Mouse (Mus musculus) CD4-positive, CD25-positive, alpha-beta regulatory T cell, adult 4 months (primary cell): ENCODE data around the gene Riox2. TPM values are rescaled to one million over a fixed set of nuclear protein-coding genes. Genes with fewer than 3 reads are reported as not detected.

Source experiments
- ATAC-seq: one replicate; pipeline ENCODE4 v1.8.0; 2017
- polyA plus RNA-seq, 2 experiments: library from polyadenylated mRNA; unstranded; fragments of 100-300 nt; shearing (Covaris generic); gene quantifications; one replicate each; pipeline ENCODE4 v1.2.1; 2017

The Riox2 gene
- polyA plus RNA-seq, 2 experiments from 2014 or later, result 85.6 to 101 TPM

DNA sequence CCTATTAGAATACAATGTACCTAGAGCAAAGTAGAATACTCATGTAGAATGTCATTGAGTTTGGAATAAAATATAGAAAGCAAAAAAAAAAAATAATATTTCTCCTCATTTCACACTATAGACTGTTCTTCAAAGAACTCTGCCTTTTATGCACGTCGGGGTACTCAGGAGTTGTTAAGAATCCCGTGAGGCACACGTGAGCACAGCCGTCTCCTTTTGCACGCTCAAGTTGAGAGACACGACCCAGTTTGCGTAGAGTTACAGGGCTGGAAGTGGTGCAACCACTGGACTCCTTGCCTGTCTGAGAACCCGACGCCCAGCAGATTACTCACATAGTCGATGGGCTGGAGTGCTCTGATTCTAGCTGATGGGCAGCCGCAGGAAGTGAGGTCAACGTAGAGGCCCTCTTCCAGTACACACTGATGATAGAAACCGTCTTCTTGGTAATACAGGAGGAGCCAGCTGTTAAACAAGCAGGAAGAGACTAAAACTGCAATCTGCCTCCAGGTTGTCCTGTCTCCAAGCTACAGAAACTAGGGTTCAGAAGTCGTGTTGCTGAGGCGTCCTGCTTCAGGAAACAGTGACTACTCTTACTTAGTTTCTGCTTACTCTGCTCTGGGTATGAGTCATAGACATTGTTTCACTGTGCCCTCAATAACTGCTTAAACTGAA is 50.3 kb downstream of the Riox2 start:
- peak; percentile 60 for ATAC-seq

DNA sequence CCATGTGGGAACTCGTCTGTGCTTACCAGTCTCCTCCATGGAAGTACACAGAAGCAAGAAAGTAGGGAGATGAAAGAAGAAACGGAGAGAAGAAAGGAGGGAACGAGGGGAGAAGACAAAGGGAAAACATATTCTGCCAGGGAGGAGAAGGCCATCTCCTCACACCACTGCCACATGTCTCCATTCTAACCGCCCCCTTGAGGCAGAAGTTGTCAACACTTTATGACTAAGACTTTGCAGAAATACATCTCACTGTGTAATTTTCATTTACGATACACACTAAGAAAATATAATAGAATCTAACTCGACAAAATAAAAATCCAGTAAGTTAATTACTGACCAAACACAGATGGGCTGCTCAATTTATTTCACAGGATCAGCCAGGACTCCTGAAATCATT is 55.4 kb downstream of the Riox2 start:
- no peak for ATAC-seq

GRCm38 (mm10) chr16:59529570-59529969 is 58.0 kb downstream of the Riox2 start:
- no peak for ATAC-seq

DNA sequence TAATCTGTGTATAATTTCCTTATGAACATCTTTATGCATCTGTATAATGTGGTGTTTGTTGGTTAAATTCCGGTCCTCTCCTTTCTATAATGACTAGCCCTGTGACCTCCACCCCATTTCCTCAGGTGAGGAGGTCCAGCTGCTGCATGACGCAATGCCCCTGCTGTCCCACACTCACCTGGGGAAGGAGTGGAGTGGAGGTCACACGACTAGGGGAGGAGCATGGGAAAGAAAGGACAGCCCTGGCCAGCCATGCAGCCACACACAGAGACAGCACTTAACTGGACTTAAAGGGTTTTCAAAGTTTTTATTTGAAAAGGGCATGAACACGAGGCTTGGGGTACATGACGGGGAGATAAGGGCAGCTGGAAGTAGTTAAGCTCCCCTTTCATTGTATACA is 59.7 kb downstream of the Riox2 start:
- no peak for ATAC-seq

GRCm38 (mm10) chr16:59532561-59532960 is 61.0 kb downstream of the Riox2 start:
- no peak for ATAC-seq

DNA sequence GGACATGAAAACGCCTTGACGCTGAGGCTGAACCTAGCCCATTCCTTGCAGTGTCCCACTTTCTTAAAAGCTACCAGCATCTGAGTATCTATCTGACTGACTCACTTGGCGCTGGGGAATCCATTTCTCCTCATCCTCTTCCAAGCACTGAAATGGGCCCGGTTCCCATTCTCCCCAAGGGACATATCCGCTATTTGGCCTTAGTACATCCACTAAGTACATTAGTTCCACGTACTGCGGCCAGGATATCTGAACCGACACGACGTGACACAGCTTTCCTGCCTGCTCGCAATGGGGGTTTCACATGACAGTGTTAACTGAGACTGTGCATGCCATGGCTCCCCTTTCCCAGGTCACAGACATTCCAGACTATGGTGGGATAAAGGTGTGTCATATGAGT is 62.8 kb downstream of the Riox2 start:
- ATAC-seq, result no peak

GRCm38 (mm10) chr16:59535673-59536072 is 64.1 kb downstream of the Riox2 start:
- no peak for ATAC-seq

DNA sequence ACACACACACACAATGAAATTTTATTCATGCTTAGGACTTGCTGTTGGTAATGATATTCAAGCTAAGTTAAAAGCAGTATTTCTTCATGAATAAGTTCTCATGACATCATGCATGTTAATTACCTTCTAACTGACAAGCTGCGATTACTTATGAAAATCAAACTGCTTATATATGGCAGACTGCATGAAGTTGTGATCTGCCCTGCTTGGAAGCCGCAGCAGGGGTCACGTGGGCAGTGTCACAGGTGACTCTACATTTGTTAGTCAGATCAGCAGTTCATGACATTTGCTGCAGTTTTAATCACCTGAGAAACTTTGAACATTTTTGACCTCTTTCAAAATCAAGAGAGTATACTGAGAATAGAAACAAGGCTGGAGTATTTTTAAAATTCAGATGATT is 69.4 kb downstream of the Riox2 start:
- no peak for ATAC-seq

DNA sequence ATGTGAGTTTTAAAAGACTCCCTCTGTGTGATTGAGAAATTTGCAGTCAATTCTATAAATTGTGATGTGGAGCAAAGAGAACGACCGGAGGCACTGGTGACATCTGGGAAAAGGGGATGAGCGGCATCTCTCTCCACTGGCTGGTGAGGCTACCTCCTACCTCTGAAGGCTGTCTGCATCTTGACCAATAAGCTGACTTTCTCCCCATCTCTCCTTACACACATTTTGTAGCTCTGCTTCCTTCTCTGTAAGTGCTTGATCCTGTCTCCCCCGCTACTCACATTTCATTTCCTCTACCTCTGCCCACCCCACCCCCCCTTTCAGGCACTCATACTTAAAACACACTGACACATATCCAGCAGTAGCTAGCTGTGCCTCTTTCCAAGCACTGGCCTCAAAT is 69.8 kb downstream of the Riox2 start:
- no peak for ATAC-seq

Other genes with a start within 250 kb of the Riox2 start
- gene Olfr201, start 199.1 kb upstream of the Riox2 start, polyA plus RNA-seq, result not detected
- not detected for gene Olfr202, start 185.0 kb upstream of the Riox2 start, polyA plus RNA-seq
- not detected for gene Olfr203, start 172.9 kb upstream of the Riox2 start, polyA plus RNA-seq
- not detected for gene Olfr204, start 153.5 kb upstream of the Riox2 start, polyA plus RNA-seq
- not detected for gene Olfr205, start 140.6 kb upstream of the Riox2 start, polyA plus RNA-seq
- not detected for gene Olfr206, start 122.5 kb upstream of the Riox2 start, polyA plus RNA-seq
- not detected for gene Olfr209, start 107.8 kb upstream of the Riox2 start, polyA plus RNA-seq
- gene Gabrr3, start 64.4 kb upstream of the Riox2 start, polyA plus RNA-seq, result not detected
- gene Crybg3, start 129.2 kb downstream of the Riox2 start, polyA plus RNA-seq, result 10 to 100 TPM; 16.8 to 17.5 TPM
- gene Arl6, start 167.6 kb downstream of the Riox2 start, polyA plus RNA-seq, result 1 to 10 TPM; 4.8 to 5.5 TPM